ENCODE assay signal across 8 mouse cellular contexts in the genomic region with DNA sequence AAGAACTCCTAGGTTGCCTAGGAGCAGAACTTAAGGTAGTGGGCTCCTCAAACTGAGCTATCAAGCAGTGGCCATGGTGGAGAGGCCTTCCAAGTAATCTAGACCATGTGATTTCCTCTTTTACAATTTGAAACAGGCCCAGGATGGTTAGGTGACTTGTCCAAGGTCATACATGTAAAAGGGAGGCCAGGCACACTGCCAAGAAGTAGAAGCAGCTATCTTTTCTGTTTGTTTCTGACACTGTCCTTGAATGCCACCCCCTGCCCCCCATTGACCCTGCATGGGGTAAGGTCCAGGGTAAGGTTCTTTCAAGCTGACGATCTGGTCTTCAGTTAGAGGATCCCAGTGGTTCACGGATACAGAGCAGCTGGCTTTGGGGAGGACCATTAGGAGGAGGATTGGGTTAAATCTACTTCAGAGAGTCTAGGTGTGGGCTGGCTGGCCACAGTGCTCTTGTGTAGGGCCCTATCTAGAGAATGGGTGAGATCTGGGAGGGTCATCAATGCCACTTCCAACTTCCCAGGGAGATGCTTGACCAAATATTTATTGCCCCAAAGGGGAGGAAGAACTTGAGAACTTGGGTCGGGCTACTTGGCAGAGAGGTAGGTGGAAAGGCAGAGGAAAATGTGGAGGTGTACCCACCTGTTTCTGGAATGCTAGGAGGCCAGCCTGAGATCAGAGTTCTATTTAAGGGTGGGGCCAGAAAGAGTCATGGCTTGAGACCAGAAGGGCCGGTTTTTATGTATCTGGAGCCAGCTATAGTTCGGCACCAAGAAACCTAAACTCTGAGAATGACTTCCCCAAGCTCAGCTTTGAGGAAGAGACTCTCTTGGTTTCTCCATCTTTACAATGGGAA. TPM values are rescaled to one million over a fixed set of nuclear protein-coding genes. Genes with fewer than 3 reads are reported as not detected.
DNase-seq lines count a peak whose midpoint lies in the region; TF ChIP-seq lines count a peak whose summit lies in the region.
"Had no signal": no experiment of that assay in that cellular context is flagged by ENCODE, and none has a peak within 500 bp of the region (broad histone marks: within the 10 kb centered on the region; RNA-seq: fewer than 3 reads in every experiment).

No protein-coding gene starts in this region.

- DNase-seq in layer of hippocampus, adult 2 months (ENCODE audit: low spot score in 2 of 2), result no peak
- DNase-seq in layer of hippocampus, postnatal 25 days (ENCODE audit: extremely low spot score in 1 of 2, low spot score in 1 of 2), result no peak
- DNase-seq in adrenal gland, postnatal 10 days, result peak; percentile 72
- peak; percentile 42 for DNase-seq in heart, postnatal 4 days
- peak; percentile 67 for DNase-seq in lung, postnatal 36 days
- no peak for DNase-seq in retina, postnatal 1 day
- no peak for DNase-seq in gastrocnemius, postnatal 14 days
- DNase-seq: gastrocnemius, postnatal 36 days had no signal

- TF ChIP-seq CTCF in layer of hippocampus, adult 2 months (conservative IDR thresholded peaks at IDR 0.05), result no peak

- no peak overlapping the region; the same call in 1 of the 2 replicates for H3K4me3 ChIP-seq in layer of hippocampus, adult 2 months

- peak overlapping the region; percentile 89; the same call in 1 of the 2 replicates for H3K27ac ChIP-seq in layer of hippocampus, adult 2 months

- intact Hi-C loops in gastrocnemius, postnatal 14 days (cut with DNase I; ENCODE audit: low total_unique reads), result no loop called here

RNA-seq across cellular contexts. Expression of a gene that starts 14.1 kb away (rescaled TPM):
- 10 to 100 TPM; 24.3 to 30.6 TPM for total RNA-seq in layer of hippocampus, adult 2 months (2021)
- 10 to 100 TPM; 27.7 to 34.0 TPM for total RNA-seq in layer of hippocampus, postnatal 25 days (2021)
- 100 to 1,000 TPM in 1 of 2 experiments, 10 to 100 TPM in 1; 86.1 to 109 TPM for total RNA-seq in adrenal gland, postnatal 10 days (2021)
- total RNA-seq in heart, postnatal 4 days (2021), result 10 to 100 TPM; 43.2 to 47.4 TPM
- 10 to 100 TPM; 23.3 to 26.5 TPM for total RNA-seq in gastrocnemius, postnatal 14 days (2021)

RNA-seq across cellular contexts. Expression of a gene that starts 14.1 kb away (rescaled TPM):
- total RNA-seq in layer of hippocampus, adult 2 months (2021), result 10 to 100 TPM; 40.7 to 45.0 TPM
- total RNA-seq in layer of hippocampus, postnatal 25 days (2021), result 10 to 100 TPM; 36.7 to 37.8 TPM
- 10 to 100 TPM; 49.4 to 49.7 TPM for total RNA-seq in adrenal gland, postnatal 10 days (2021)
- 10 to 100 TPM; 50.3 to 50.7 TPM for total RNA-seq in heart, postnatal 4 days (2021)
- total RNA-seq in gastrocnemius, postnatal 14 days (2021), result 10 to 100 TPM; 22.5 to 24.2 TPM

RNA-seq across cellular contexts. Expression of a gene that starts 31.7 kb away (rescaled TPM):
- total RNA-seq in layer of hippocampus, adult 2 months (2021), result 10 to 100 TPM; 23.4 to 23.9 TPM
- total RNA-seq in layer of hippocampus, postnatal 25 days (2021), result 10 to 100 TPM; 28.9 to 30.2 TPM
- total RNA-seq in adrenal gland, postnatal 10 days (2021), result 10 to 100 TPM; 47.9 to 57.5 TPM
- 10 to 100 TPM; 37.0 to 39.2 TPM for total RNA-seq in heart, postnatal 4 days (2021)
- 10 to 100 TPM; 21.9 to 22.6 TPM for total RNA-seq in gastrocnemius, postnatal 14 days (2021)

RNA-seq across cellular contexts. Expression of a gene that starts 43.5 kb away (rescaled TPM):
- 10 to 100 TPM; 61.3 to 66.8 TPM for total RNA-seq in layer of hippocampus, adult 2 months (2021)
- 10 to 100 TPM; 67.7 to 70.4 TPM for total RNA-seq in layer of hippocampus, postnatal 25 days (2021)
- total RNA-seq in adrenal gland, postnatal 10 days (2021), result 10 to 100 TPM; 76.4 to 77.1 TPM
- 10 to 100 TPM; 23.9 to 24.0 TPM for total RNA-seq in heart, postnatal 4 days (2021)
- 100 to 1,000 TPM; 198 to 210 TPM for total RNA-seq in gastrocnemius, postnatal 14 days (2021)

Comparison
In these comparisons a context has a peak if more than half of its experiments do, and no peak if none do; other contexts are left out.
1. DNase-seq: peak in adrenal gland, postnatal 10 days (single experiment), heart, postnatal 4 days (single experiment) and lung, postnatal 36 days (single experiment); none in layer of hippocampus, adult 2 months (0 of 2), layer of hippocampus, postnatal 25 days (0 of 2), retina, postnatal 1 day (single experiment) and gastrocnemius, postnatal 14 days (single experiment).